Mouse (Mus musculus) embryonic facial prominence, embryonic 15.5 days (tissue): ENCODE data around the gene Rnd2. TPM values are rescaled to one million over a fixed set of nuclear protein-coding genes. Genes with fewer than 3 reads are reported as not detected.
"Not testable (repeated sequence)": the region's sequence is repeated elsewhere in the genome, so short reads cannot be mapped to it uniquely, and the experiment has no call there.

Experiments used
- ATAC-seq: fragments of 200-750 bp; cut with Nextera tagmentation; 2 replicates; pipeline ENCODE4 v1.8.0; 2017; ENCODE audit warnings: low read depth, moderate TSS enrichment; ENCODE audit not compliant: insufficient number of reproducible peaks, low FRiP score, low TSS enrichment
- H3K27ac ChIP-seq: fragments of 300-500 bp; sonication (generic); replicated peaks from 2 replicates; pipeline ENCODE4 v1.5.1; 2015; ENCODE audit warnings: mild to moderate bottlenecking, inconsistent platforms
- H3K27me3 ChIP-seq: fragments of 300-500 bp; sonication (generic); 2 replicates; pipeline ENCODE4 v1.6.1; 2015; ENCODE audit warnings: inconsistent platforms
- H3K36me3 ChIP-seq: fragments of 300-500 bp; sonication (generic); 2 replicates; pipeline ENCODE4 v1.6.1; 2015; ENCODE audit warnings: mild to moderate bottlenecking, inconsistent platforms
- H3K4me1 ChIP-seq: fragments of 300-500 bp; sonication (generic); 2 replicates; pipeline ENCODE4 v1.6.1; 2015; ENCODE audit warnings: inconsistent platforms
- H3K4me2 ChIP-seq: fragments of 300-500 bp; sonication (generic); replicated peaks from 2 replicates; pipeline ENCODE4 v1.6.1; 2015; ENCODE audit warnings: mild to moderate bottlenecking, inconsistent platforms
- H3K4me3 ChIP-seq: fragments of 300-500 bp; sonication (generic); replicated peaks from 2 replicates; pipeline ENCODE4 v1.5.1; 2015; ENCODE audit warnings: mild to moderate bottlenecking, inconsistent platforms
- H3K9ac ChIP-seq: fragments of 300-500 bp; sonication (generic); 2 replicates; pipeline ENCODE4 v1.6.1; 2015; ENCODE audit warnings: inconsistent platforms
- H3K9me3 ChIP-seq: fragments of 300-500 bp; sonication (generic); replicated peaks from 2 replicates; pipeline ENCODE4 v1.6.1; 2016; ENCODE audit warnings: inconsistent platforms
- WGBS: fragments of 180-500 bp; shearing (Covaris S2); methylation state at CpG from one replicate; pipeline ENCODE4 v1.1.7; 2015; 5-methylcytosine and 5-hydroxymethylcytosine counted together
- polyA plus RNA-seq: library from polyadenylated mRNA; unstranded; fragments of >200 nt; fragmentation: Nextera tagmentation; extraction: Ambion mirVana; gene quantifications from 2 replicates; pipeline ENCODE4 v1.2.1, GENCODE M21; 2015

The Rnd2 gene
- polyA plus RNA-seq, 1 experiment from 2014 or later: 12.1 TPM

GRCm38 (mm10) chr11:101448274-101448746 lies 16.5 kb upstream of the Rnd2 start, which contains the start of gene Ifi35:
Gene Ifi35, plus strand, starts transcription at chr11:101448407.
- H3K9ac ChIP-seq: peak within 1 kb of the TSS; percentile 35; the same call in 1 of the 2 replicates
- no peaks in the 10 kb centered on the region for H3K9me3 ChIP-seq
- H3K4me2 ChIP-seq: peak within 1 kb of the TSS; percentile 45
- H3K27ac ChIP-seq: peak within 1 kb of the TSS; percentile 71
- H3K36me3 ChIP-seq: peaks cover 24% of the 10 kb centered on the region
- WGBS: 17% methylated on average over 10 of the region's 10 CpGs
- H3K4me1 ChIP-seq: peaks cover 36% of the 10 kb centered on the region
- H3K27me3 ChIP-seq: no peaks in the 10 kb centered on the region
- peak within 1 kb of the TSS; percentile 46 for H3K4me3 ChIP-seq
- peak; percentile 71; the same call in 1 of the 2 replicates for ATAC-seq

- Histone ChIP-seq H3K36me3 (peaks cover 20% of the 10 kb centered on the region), H3K4me1 (peaks cover 30% of the 10 kb centered on the region), H3K27me3 (no peaks in the 10 kb centered on the region), H3K4me2 (peak overlapping the region; percentile 45), H3K9ac (no peak overlapping the region), H3K9me3 (no peaks in the 10 kb centered on the region), H3K4me3 (peak overlapping the region; percentile 46), H3K27ac (peak overlapping the region; percentile 71; the same call in 1 of the 2 replicates)
- WGBS: 83% methylated on average over 4 of the region's 4 CpGs
- ATAC-seq: no peak
Observed at GRCm38 (mm10) chr11:101448899-101449298, 15.9 kb upstream of the Rnd2 start.

- not testable (repeated sequence) for H3K4me2 ChIP-seq, ATAC-seq, H3K27ac ChIP-seq, H3K4me3 ChIP-seq, H3K9ac ChIP-seq, H3K27me3 ChIP-seq, H3K9me3 ChIP-seq
- Histone ChIP-seq H3K36me3 (peaks cover 13% of the 10 kb centered on the region), H3K4me1 (peaks cover 23% of the 10 kb centered on the region; the same call in 1 of the 2 replicates)
- WGBS: 89% methylated on average over 4 of the region's 4 CpGs
Observed at GRCm38 (mm10) chr11:101449596-101449995, 15.2 kb upstream of the Rnd2 start.

- no peak overlapping the region for H3K27ac ChIP-seq
- WGBS: 81% methylated on average over 3 of the region's 3 CpGs
- no peak overlapping the region for H3K4me2 ChIP-seq
- H3K4me3 ChIP-seq: no peak overlapping the region
- H3K4me1 ChIP-seq: peaks cover 25% of the 10 kb centered on the region; the same call in 1 of the 2 replicates
- H3K36me3 ChIP-seq: peaks cover 6% of the 10 kb centered on the region
- no peaks in the 10 kb centered on the region for H3K9me3 ChIP-seq
- no peak overlapping the region for H3K9ac ChIP-seq
- H3K27me3 ChIP-seq: no peaks in the 10 kb centered on the region
- no peak for ATAC-seq
Observed at GRCm38 (mm10) chr11:101450394-101450793, 14.4 kb upstream of the Rnd2 start.

GRCm38 (mm10) chr11:101451536-101451935 lies 13.3 kb upstream of the Rnd2 start:
- no peak overlapping the region for H3K27ac ChIP-seq
- no peak overlapping the region for H3K9ac ChIP-seq
- no peaks in the 10 kb centered on the region for H3K9me3 ChIP-seq
- H3K27me3 ChIP-seq: no peaks in the 10 kb centered on the region
- no peak overlapping the region for H3K4me3 ChIP-seq
- no peaks in the 10 kb centered on the region for H3K36me3 ChIP-seq
- 89% methylated on average over 10 of the region's 10 CpGs for WGBS
- H3K4me1 ChIP-seq: peaks cover 25% of the 10 kb centered on the region; the same call in 1 of the 2 replicates
- no peak overlapping the region for H3K4me2 ChIP-seq
- ATAC-seq: no peak

GRCm38 (mm10) chr11:101452093-101452774 lies 12.6 kb upstream of the Rnd2 start:
- Histone ChIP-seq H3K4me2 (no peak overlapping the region), H3K36me3 (no peaks in the 10 kb centered on the region; the same call in 1 of the 2 replicates), H3K27me3 (no peaks in the 10 kb centered on the region), H3K9ac (no peak overlapping the region), H3K27ac (no peak overlapping the region), H3K4me1 (peaks cover 25% of the 10 kb centered on the region; the same call in 1 of the 2 replicates), H3K4me3 (no peak overlapping the region), H3K9me3 (no peaks in the 10 kb centered on the region)
- 63% methylated on average over 10 of the region's 10 CpGs for WGBS
- ATAC-seq: no peak

GRCm38 (mm10) chr11:101454702-101455101 lies 10.1 kb upstream of the Rnd2 start:
- 23% methylated on average over 6 of the region's 6 CpGs for WGBS
- Histone ChIP-seq H3K9me3 (no peaks in the 10 kb centered on the region), H3K36me3 (peaks cover 21% of the 10 kb centered on the region; the same call in 1 of the 2 replicates), H3K4me3 (no peak overlapping the region), H3K4me1 (peaks cover 13% of the 10 kb centered on the region; the same call in 1 of the 2 replicates), H3K4me2 (no peak overlapping the region), H3K27ac (peak overlapping the region; percentile 51; the same call in 1 of the 2 replicates), H3K9ac (no peak overlapping the region), H3K27me3 (no peaks in the 10 kb centered on the region)
- no peak for ATAC-seq

- Histone ChIP-seq H3K36me3 (peaks cover 30% of the 10 kb centered on the region), H3K4me2 (no peak overlapping the region), H3K4me1 (peaks cover 13% of the 10 kb centered on the region; the same call in 1 of the 2 replicates), H3K27me3 (no peaks in the 10 kb centered on the region), H3K27ac (no peak overlapping the region), H3K9me3 (no peaks in the 10 kb centered on the region), H3K9ac (no peak overlapping the region), H3K4me3 (no peak overlapping the region)
- no peak for ATAC-seq
- 84% methylated on average over 7 of the region's 7 CpGs for WGBS
Observed at GRCm38 (mm10) chr11:101455627-101456026, 9.2 kb upstream of the Rnd2 start.

- ATAC-seq: no peak
- no peak overlapping the region for H3K27ac ChIP-seq
- H3K9ac ChIP-seq: no peak overlapping the region
- H3K4me3 ChIP-seq: no peak overlapping the region
- H3K4me2 ChIP-seq: no peak overlapping the region
- no peaks in the 10 kb centered on the region for H3K27me3 ChIP-seq
- peaks cover 48% of the 10 kb centered on the region for H3K36me3 ChIP-seq
- WGBS: 88% methylated on average over 9 of the region's 9 CpGs
- peaks cover 6% of the 10 kb centered on the region for H3K4me1 ChIP-seq
- H3K9me3 ChIP-seq: no peaks in the 10 kb centered on the region
Observed at GRCm38 (mm10) chr11:101457631-101458030, 7.2 kb upstream of the Rnd2 start.

- H3K36me3 ChIP-seq: peaks cover 51% of the 10 kb centered on the region
- no peak overlapping the region for H3K4me2 ChIP-seq
- no peak overlapping the region for H3K4me3 ChIP-seq
- H3K9me3 ChIP-seq: no peaks in the 10 kb centered on the region
- peaks cover 11% of the 10 kb centered on the region for H3K4me1 ChIP-seq
- no peaks in the 10 kb centered on the region for H3K27me3 ChIP-seq
- H3K27ac ChIP-seq: no peak overlapping the region
- no peak for ATAC-seq
- no peak overlapping the region for H3K9ac ChIP-seq
- 80% methylated on average over 12 of the region's 12 CpGs for WGBS
Observed at GRCm38 (mm10) chr11:101458217-101458616, 6.6 kb upstream of the Rnd2 start.

GRCm38 (mm10) chr11:101459716-101460115 lies 5.1 kb upstream of the Rnd2 start:
- Histone ChIP-seq H3K9me3 (no peaks in the 10 kb centered on the region), H3K4me2 (no peak overlapping the region), H3K4me3 (no peak overlapping the region), H3K27ac (no peak overlapping the region), H3K9ac (no peak overlapping the region), H3K36me3 (peaks cover 51% of the 10 kb centered on the region), H3K27me3 (no peaks in the 10 kb centered on the region), H3K4me1 (peaks cover 25% of the 10 kb centered on the region)
- 32% methylated on average over 5 of the region's 6 CpGs for WGBS
- peak; percentile 27; the same call in 1 of the 2 replicates for ATAC-seq
